Mouse (Mus musculus): ENCODE results near the gene Rnasek. TPM values are rescaled to one million over a fixed set of nuclear protein-coding genes. Genes with fewer than 3 reads are reported as not detected.
A peak's percentile ranks its signal among the peaks of the same experiment; 100 is the strongest.

Gene Rnasek
- total RNA-seq (2021) = 100 to 1,000 TPM; 269 to 280 TPM
- long read RNA-seq, experiment 1, transcript Rnasek-203 (2 exons, 465 nt) = minor isoform, 59 of 176 reads
- long read RNA-seq, experiment 1, transcript Rnasek-201 (3 exons, 611 nt) = major isoform, 112 of 176 reads
- long read RNA-seq, experiment 1, partial matches to known transcripts = 0 of 176 reads
- long read RNA-seq, experiment 1, other reads (novel, unspliced or antisense) = 4 of 176 reads
- long read RNA-seq, experiment 2, transcript Rnasek-201 (3 exons, 611 nt) = minor isoform, 83 of 172 reads
- long read RNA-seq, experiment 2, transcript Rnasek-203 (2 exons, 465 nt) = major isoform, 85 of 172 reads
- long read RNA-seq, experiment 2, partial matches to known transcripts = 2 of 172 reads
- long read RNA-seq, experiment 2, other reads (novel, unspliced or antisense) = 0 of 172 reads

DNA sequence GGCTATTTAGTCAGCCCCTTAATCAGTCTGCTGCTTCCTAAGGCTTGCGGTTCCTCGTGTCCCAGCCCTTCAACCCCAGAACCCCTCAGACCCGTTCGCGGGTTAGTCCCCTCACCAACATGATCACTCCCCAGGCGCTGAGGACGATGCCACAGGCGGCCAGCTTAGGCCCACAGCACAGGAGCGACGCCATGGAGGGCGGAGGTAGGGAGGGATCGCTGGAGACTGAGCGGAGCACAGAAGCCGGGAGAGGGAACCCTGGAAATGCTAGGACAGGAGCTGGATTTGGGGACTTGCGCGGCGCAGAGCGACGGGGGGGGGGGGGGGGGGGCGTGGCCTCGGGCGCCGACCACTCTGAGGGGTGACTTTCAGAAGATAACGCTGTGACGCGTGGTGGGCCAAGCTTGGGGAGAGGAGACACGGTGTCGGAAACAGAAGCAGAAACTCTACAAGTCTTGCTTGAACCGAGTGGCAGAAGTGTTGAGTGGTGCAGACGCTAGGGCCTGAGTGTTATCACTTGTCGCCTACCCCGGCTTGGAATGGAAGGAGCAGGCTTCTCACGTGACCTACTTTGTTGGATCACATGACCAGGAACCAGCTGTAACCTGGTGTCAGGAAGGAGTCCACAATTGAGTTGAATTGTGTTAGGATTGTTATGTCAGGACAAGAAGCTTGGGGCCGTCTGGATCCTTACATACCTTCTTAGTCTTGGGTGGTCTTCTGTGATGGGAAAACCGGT, at the start of gene Rnasek, which contains the start of gene Gm21988:
Gene Rnasek (minus strand): TSS at position 302 of the 739 bp plus-strand sequence.
Gene Gm21988 (minus strand): TSS at position 290 of the 739 bp plus-strand sequence.
- peak; percentile 74 to 79 for DNase-seq (ENCODE audit: low spot score in 2 of 2)

GRCm38 (mm10) chr11:70289236-70289635, 49.6 kb upstream of the Rnasek start:
- no peak for DNase-seq (ENCODE audit: low spot score in 2 of 2)

GRCm38 (mm10) chr11:70288102-70288501, 48.5 kb upstream of the Rnasek start:
- no peak for DNase-seq (ENCODE audit: low spot score in 2 of 2)

DNA sequence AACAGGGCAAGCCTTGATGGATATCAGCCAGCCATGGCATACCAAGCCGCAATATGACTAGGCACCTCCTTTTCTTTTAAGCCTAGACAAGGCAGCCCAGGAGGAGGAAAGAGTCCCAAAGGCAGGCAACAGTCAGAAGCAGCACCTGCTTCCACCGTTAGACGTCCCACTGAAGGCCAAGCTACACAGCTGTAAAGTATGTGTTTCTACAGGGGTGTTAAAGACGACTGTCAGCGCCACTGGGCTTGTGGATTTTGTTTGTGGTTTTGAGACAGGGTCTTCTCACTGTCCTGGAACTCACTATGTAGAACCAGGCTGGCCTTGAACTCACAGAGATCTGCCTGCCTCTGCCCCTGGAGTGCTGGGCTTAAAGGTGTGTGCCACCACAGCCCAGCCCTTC, 46.0 kb upstream of the Rnasek start:
- no peak for DNase-seq (ENCODE audit: low spot score in 2 of 2)

DNA sequence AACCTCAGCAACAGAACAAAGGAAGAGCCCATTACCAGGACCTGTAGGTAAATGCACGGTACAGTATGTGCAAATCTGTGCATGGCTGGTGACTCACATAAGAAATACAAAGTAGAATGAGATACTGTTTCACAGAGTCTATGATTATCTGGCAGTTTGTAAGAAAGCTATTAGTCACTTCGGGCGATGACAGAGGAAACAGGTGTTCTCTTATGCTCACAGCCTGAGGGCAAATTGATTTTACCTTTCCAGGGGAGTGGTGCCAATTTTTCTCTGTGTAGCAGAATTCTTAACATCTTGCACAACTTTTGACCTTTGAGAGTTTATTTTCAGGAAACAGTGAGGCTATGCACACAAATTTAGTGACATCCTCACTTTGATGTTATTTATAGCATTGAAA, 45.1 kb upstream of the Rnasek start:
- DNase-seq (ENCODE audit: low spot score in 2 of 2) = no peak

DNA sequence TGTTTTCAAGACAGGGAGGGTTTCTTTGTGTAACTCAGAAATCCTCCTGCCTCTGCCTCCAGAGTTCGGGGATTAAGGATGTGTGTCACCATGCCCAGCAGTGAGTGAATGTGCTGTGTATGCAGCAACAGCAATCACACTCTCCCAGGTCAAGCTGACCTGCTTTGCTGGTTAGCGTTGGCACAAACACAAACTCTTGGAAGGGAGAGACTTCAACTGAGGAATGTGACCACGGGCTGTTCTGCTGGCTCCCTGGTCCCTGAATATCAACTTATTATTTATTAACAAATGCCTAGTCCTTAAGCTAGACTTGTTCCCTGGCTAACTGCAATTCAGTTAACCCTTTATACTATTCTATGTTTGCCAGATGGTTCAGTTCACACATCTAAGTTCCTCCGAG, 44.0 kb upstream of the Rnasek start:
- DNase-seq (ENCODE audit: low spot score in 2 of 2) = no peak

GRCm38 (mm10) chr11:70280441-70280840, 40.8 kb upstream of the Rnasek start:
- DNase-seq (ENCODE audit: low spot score in 2 of 2) = no peak

DNA sequence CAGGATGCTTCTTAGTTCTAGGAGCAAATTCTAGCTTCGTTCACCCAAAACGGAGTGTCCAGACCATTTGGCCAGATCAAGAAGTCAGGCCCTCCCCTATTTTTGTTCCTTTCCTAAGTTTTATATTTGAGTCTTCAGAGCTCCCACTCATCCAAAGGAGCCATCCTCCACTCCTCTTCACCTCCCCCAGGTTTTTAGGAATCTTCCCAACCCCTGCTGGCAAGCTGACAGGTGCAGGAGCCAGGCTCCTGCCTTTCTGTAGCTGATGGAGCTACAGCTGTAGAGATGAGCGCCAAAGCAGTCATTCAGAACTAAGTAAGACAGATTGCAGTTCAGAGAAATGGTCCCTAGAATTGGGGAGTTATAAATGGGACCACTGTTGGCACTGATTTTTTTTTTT, 39.3 kb upstream of the Rnasek start:
- no peak for DNase-seq (ENCODE audit: low spot score in 2 of 2)

DNA sequence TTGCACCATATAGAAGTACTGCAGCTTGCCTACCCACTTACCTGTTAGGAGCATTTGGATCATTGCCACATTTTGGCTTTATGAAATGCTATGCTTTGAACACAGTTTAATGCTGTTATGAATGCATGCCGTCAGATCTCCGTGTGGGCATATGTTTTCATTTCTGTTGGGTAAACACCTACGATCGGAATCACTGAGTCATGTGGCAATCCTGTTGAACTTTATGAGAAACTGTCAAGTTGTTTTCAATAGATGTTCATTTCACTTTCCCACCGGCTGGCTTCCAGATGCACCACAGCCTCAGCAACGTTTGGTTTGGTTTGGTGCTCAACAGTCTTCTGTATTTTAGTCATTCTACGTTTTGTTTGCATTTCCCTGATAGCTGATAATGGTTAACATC, 32.0 kb upstream of the Rnasek start:
- no peak for DNase-seq (ENCODE audit: low spot score in 2 of 2)

DNA sequence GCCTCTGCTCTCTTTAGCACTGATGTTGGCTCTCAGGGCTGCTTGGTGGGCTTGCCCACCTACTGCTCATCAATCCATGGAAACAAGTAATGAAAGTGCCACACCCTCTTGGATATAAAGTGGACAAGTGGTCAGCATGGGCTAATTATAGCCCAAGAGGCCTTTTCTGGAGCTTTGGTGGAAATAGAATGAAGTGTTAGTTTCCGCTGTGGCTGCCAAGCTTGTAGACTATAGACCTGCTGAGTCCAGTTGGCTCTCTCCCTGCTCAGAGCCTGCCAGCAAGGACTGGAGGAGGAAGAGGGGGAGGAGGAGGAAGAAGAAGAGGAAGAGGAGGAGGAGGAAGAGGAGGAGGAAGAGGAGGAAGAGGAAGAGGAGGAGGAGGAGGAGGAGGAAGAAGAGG, 26.8 kb upstream of the Rnasek start:
- no peak for DNase-seq (ENCODE audit: low spot score in 2 of 2)

- DNase-seq (ENCODE audit: low spot score in 2 of 2) = no peak
Observed at GRCm38 (mm10) chr11:70265819-70266218, 26.2 kb upstream of the Rnasek start.

- no peak for DNase-seq (ENCODE audit: low spot score in 2 of 2)
Observed at GRCm38 (mm10) chr11:70265252-70265651, 25.6 kb upstream of the Rnasek start.

GRCm38 (mm10) chr11:70259035-70259434, 19.4 kb upstream of the Rnasek start:
- DNase-seq (ENCODE audit: low spot score in 2 of 2) = no peak

DNA sequence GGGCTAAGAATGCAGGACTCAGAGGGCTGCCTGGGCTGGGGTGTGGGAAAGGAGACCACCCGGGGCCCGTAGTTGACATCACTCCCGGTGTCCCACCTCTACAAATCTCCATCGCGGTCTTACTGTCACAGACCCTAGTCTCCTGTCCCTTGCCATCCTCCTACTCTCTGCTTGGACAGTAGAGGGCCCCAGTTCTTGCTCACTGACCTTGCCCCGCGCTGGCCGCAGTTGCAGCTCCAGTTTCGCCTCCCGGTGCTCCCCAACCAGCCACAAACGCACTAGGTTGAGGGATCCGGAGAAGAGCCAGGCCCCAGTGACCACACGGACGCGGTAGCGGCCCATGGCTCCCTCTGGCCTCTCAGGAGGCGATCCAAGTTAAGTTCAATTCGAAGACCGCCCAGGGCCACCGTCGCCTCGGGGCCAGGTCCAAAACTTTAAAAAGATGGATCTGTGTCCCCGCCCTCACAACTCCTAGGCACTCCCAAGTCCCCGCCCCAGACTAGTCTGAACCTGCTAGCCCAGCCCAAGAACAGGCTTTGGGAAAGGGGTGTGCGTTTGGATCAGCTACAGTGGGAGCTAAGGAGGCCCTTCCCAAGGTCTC, 15.4 kb upstream of the Rnasek start, which contains the start of gene Alox12:
Gene Alox12 (minus strand): TSS at position 423 of the 601 bp plus-strand sequence.
- no peak for DNase-seq (ENCODE audit: low spot score in 2 of 2)

DNA sequence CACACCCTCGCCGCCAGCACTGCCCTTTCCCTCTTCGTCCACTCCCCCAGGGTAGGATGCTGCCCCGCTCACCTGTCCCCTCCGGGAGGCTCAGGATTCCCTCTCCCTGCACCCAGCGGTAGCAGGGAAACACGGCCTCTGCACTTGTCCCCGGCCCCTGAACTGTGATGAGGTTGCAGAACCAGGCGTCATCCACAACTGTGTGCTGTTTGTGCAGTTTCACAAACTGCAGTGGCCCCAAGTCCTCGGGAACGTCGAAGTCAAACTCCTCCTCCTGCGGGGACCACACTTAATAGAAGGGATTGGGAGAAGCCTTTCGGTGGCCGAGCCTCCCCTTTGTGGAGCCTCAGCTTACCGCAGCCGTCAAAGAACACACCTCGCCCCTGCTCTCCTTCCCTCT, 14.7 kb upstream of the Rnasek start:
- DNase-seq (ENCODE audit: low spot score in 2 of 2) = no peak

GRCm38 (mm10) chr11:70251853-70252252, 12.2 kb upstream of the Rnasek start:
- DNase-seq (ENCODE audit: low spot score in 2 of 2) = no peak

DNA sequence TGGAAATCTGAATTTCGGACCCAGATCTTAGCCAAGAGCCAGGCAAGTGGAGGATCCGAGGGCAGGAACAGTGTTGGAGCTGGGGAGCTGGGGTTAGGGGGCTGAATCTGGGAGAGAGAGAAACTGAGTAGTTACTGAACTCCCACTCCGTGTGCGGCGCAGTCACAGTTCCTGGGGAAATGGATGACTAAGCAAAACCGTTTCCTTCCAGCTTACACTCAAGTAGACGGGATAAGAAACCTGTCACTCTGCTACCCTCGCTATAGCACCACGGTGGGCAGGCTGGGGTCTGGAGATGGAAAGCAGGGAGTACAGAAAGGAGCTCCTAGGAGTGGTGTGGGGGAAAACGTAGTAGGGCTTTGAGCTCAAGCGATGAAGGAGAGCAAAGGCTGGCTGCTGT, 10.5 kb upstream of the Rnasek start:
- DNase-seq (ENCODE audit: low spot score in 2 of 2) = no peak

GRCm38 (mm10) chr11:70247136-70247845, 7.6 kb upstream of the Rnasek start:
- DNase-seq (ENCODE audit: low spot score in 2 of 2) = peak; percentile 61 to 80

DNA sequence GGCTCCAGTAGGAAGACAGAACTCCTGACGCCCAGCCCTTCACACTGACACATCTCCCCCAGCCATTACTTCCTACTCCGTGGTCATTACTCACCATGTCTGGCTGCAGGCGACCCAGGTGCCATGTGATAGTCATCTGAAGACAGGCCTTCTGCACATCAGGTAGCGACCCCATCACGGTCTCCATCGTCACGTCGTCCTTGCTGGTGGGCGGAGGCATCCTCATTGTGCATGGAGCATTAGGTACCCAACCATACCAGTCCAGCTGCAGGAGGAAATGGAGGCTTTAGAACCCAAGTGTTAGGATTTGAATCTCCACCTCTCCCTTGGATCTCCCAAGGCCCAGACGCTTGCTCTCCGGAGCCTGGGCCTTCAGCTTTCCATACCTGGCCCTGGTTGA, 2.9 kb upstream of the Rnasek start:
- no peak for DNase-seq (ENCODE audit: low spot score in 2 of 2)

- no peak for DNase-seq (ENCODE audit: low spot score in 2 of 2)
Observed at GRCm38 (mm10) chr11:70238591-70239440, 826 bp downstream of the Rnasek start.
